Mouse (Mus musculus): ENCODE measurements around the gene 4930442H23Rik. TPM values are rescaled to one million over a fixed set of nuclear protein-coding genes. Genes with fewer than 3 reads are reported as not detected.
"Not testable (repeated sequence)": the region's sequence is repeated elsewhere in the genome, so short reads cannot be mapped to it uniquely, and the experiment has no call there.

4930442H23Rik gene
- polyA plus RNA-seq, 1 experiment from 2014 or later = not detected

DNA sequence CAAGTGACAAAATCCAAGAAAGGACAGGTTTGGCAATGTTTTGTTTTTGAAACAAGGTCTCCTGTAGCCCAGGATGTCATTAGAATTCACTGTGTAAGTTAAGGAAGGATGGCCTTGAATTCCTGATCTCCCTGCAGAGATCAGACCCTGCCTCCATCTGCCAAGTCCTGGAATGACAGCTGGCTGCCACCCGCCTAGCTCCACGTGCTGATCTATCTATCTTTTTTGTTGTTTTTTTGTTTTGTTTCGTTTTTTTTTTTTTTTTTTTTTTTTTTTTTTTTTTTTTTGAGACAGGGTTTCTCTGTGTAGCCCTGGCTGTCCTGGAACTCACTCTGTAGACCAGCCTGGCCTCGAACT is 8.3 kb downstream of the 4930442H23Rik start:
- H3K4me2 ChIP-seq (ENCODE audit: low read depth, low read length) = peak overlapping the region; percentile 72
- H3K4me3 ChIP-seq (ENCODE audit: low read depth, low read length); H3K9ac ChIP-seq (replicated peaks; ENCODE audit: low read depth, low read length); H3K9me3 ChIP-seq (ENCODE audit: control insufficient read depth, low read length); ATAC-seq (ENCODE audit: low read depth); H3K27me3 ChIP-seq (ENCODE audit: control insufficient read depth, insufficient read depth, low read length): not testable (repeated sequence)
- peaks cover 29% of the 10 kb centered on the region for H3K36me3 ChIP-seq (ENCODE audit: control insufficient read depth, insufficient read depth, low read length)
- peaks cover 17% of the 10 kb centered on the region for H3K4me1 ChIP-seq (ENCODE audit: control insufficient read depth, insufficient read depth, low read length)
- H3K27ac ChIP-seq (ENCODE audit: low read depth, low read length) = peak overlapping the region; percentile 96
- WGBS = 7% methylated on average over 4 of the region's 4 CpGs

DNA sequence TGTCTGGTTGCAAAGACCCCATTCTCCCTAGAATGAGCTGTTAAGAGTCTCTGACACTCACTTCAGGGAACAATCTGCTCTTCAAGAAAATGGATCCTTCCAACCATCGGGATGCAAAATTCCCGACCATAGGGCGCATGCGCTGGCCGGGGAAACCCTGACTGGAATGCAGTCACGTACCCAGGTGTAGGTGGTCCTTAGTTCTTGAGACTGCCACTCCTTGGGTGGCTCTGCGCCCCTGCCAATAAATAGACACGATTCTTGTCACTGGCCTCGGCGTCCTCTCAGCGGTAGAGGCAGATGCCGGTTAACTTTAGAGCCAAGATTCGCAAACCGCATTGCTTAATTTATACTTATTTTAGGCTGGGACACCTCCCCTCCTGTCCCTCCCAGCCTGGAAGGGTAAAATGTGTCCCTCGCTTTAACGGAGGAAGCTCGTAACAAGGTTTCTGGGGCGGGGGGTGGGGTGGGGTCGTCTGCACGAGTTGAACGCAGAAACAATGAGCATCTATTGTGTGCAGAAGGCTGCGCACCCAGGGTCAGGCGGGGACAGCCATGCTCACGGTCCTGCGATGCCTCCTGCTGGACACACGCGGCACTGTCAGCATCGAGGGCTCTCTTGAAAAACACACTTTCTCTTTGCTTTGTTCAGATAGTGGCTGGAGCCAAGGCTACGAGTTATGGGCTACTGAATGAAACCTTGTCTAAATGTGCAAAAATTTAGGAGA is 8.9 kb downstream of the 4930442H23Rik start:
- ATAC-seq (ENCODE audit: low read depth) = peak; percentile 69
- Histone ChIP-seq H3K4me1 (ENCODE audit: control insufficient read depth, insufficient read depth, low read length) (peaks cover 17% of the 10 kb centered on the region), H3K36me3 (ENCODE audit: control insufficient read depth, insufficient read depth, low read length) (peaks cover 23% of the 10 kb centered on the region)

GRCm38 (mm10) chr10:81173132-81173531 is 10.5 kb downstream of the 4930442H23Rik start:
- peak overlapping the region; percentile 5; the same call in 1 of the 2 replicates for H3K9ac ChIP-seq (replicated peaks; ENCODE audit: low read depth, low read length)
- no peaks in the 10 kb centered on the region for H3K9me3 ChIP-seq (ENCODE audit: control insufficient read depth, low read length)
- H3K36me3 ChIP-seq (ENCODE audit: control insufficient read depth, insufficient read depth, low read length) = peaks cover 7% of the 10 kb centered on the region
- H3K27me3 ChIP-seq (ENCODE audit: control insufficient read depth, insufficient read depth, low read length) = no peaks in the 10 kb centered on the region
- peaks cover 18% of the 10 kb centered on the region for H3K4me1 ChIP-seq (ENCODE audit: control insufficient read depth, insufficient read depth, low read length)
- H3K4me2 ChIP-seq (ENCODE audit: low read depth, low read length) = peak overlapping the region; percentile 19
- peak overlapping the region; percentile 66 for H3K27ac ChIP-seq (ENCODE audit: low read depth, low read length)
- WGBS = 5% methylated on average over 21 of the region's 21 CpGs
- ATAC-seq (ENCODE audit: low read depth) = peak; percentile 13
- no peak overlapping the region for H3K4me3 ChIP-seq (ENCODE audit: low read depth, low read length)

More for the DNA sequence above, 8.9 kb downstream of the 4930442H23Rik start:
- Histone ChIP-seq H3K27ac (ENCODE audit: low read depth, low read length) (peak overlapping the region; percentile 96), H3K4me2 (ENCODE audit: low read depth, low read length) (peak overlapping the region; percentile 72), H3K27me3 (ENCODE audit: control insufficient read depth, insufficient read depth, low read length) (no peaks in the 10 kb centered on the region), H3K4me3 (ENCODE audit: low read depth, low read length) (peak overlapping the region; percentile 32), H3K9ac (replicated peaks; ENCODE audit: low read depth, low read length) (peak overlapping the region; percentile 68), H3K9me3 (ENCODE audit: control insufficient read depth, low read length) (no peaks in the 10 kb centered on the region)
- WGBS = 1% methylated on average over 29 of the region's 29 CpGs

DNA sequence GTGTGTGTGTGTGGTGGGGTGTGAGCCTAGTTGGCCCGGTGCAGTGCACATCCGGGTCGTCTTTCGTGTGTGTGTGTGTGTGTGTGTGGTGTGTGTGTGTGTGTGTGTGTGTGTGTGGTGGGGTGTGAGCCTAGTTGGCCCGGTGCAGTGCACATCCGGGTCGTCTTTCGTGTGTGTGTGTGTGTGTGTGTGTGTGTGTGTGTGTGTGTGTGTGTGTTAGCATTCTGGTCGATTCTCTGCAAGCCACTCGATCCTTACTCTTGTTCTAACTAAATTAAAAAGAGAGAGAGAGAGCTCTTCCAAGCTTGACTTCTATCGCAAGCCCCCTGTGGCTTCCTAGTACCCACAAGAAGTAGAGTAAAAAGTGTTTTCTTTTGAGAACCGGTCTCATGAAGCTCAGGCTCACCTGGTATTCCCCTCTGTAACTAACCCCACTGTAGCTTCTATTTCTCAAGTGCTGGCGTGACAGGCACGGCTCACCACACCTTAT is 14.2 kb downstream of the 4930442H23Rik start:
- H3K4me3 ChIP-seq (ENCODE audit: low read depth, low read length); H3K27ac ChIP-seq (ENCODE audit: low read depth, low read length); H3K27me3 ChIP-seq (ENCODE audit: control insufficient read depth, insufficient read depth, low read length); H3K36me3 ChIP-seq (ENCODE audit: control insufficient read depth, insufficient read depth, low read length); H3K4me2 ChIP-seq (ENCODE audit: low read depth, low read length); H3K9ac ChIP-seq (replicated peaks; ENCODE audit: low read depth, low read length); H3K9me3 ChIP-seq (ENCODE audit: control insufficient read depth, low read length): not testable (repeated sequence)
- peaks cover 20% of the 10 kb centered on the region for H3K4me1 ChIP-seq (ENCODE audit: control insufficient read depth, insufficient read depth, low read length)
- ATAC-seq (ENCODE audit: low read depth) = peak; percentile 25; the same call in 1 of the 2 replicates
- WGBS = 42% methylated on average over 10 of the region's 14 CpGs

- H3K36me3 ChIP-seq (ENCODE audit: control insufficient read depth, insufficient read depth, low read length) = 0 out of 2 replicates have a peak, but pooled peaks cover 3% of the 10 kb centered on the region
- peaks cover 16% of the 10 kb centered on the region for H3K4me1 ChIP-seq (ENCODE audit: control insufficient read depth, insufficient read depth, low read length)
- ATAC-seq (ENCODE audit: low read depth) = peak; percentile 39
- peak overlapping the region; percentile 69 for H3K4me2 ChIP-seq (ENCODE audit: low read depth, low read length)
- peak overlapping the region; percentile 80 for H3K27ac ChIP-seq (ENCODE audit: low read depth, low read length)
- H3K9me3 ChIP-seq (ENCODE audit: control insufficient read depth, low read length) = no peaks in the 10 kb centered on the region
- peak overlapping the region; percentile 79 for H3K4me3 ChIP-seq (ENCODE audit: low read depth, low read length)
- H3K27me3 ChIP-seq (ENCODE audit: control insufficient read depth, insufficient read depth, low read length) = no peaks in the 10 kb centered on the region
- 3% methylated on average over 29 of the region's 29 CpGs for WGBS
- H3K9ac ChIP-seq (replicated peaks; ENCODE audit: low read depth, low read length) = peak overlapping the region; percentile 55; the same call in 1 of the 2 replicates
These were observed 15.0 kb downstream of the 4930442H23Rik start for GRCm38 (mm10) chr10:81168521-81169244.

DNA sequence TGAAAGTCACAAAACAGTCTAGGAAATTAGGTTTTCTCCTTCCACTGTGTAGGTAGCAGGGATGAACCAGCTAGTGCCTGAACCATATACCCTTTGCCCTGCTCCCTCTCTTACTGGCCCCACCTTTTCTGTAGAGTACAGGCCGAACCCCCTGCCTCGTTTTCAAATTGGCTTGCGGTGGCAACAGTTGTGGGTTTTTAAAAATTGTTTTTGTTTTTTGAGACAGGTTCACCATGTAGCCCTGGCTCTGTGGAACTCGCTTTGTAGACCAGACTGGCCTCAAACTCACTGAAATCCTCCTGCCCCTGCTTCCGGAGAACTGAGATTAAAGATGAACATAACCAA is 15.6 kb downstream of the 4930442H23Rik start:
- 13% methylated on average over 5 of the region's 5 CpGs for WGBS
- Histone ChIP-seq H3K9me3 (ENCODE audit: control insufficient read depth, low read length) (no peaks in the 10 kb centered on the region), H3K4me2 (ENCODE audit: low read depth, low read length) (peak overlapping the region; percentile 69), H3K9ac (replicated peaks; ENCODE audit: low read depth, low read length) (0 out of 2 replicates have a peak overlapping the region, but pooled peaks have one; percentile 32), H3K4me3 (ENCODE audit: low read depth, low read length) (peak overlapping the region; percentile 79), H3K27me3 (ENCODE audit: control insufficient read depth, insufficient read depth, low read length) (no peaks in the 10 kb centered on the region), H3K27ac (ENCODE audit: low read depth, low read length) (peak overlapping the region; percentile 46), H3K4me1 (ENCODE audit: control insufficient read depth, insufficient read depth, low read length) (peaks cover 12% of the 10 kb centered on the region), H3K36me3 (ENCODE audit: control insufficient read depth, insufficient read depth, low read length) (0 out of 2 replicates have a peak, but pooled peaks cover 6% of the 10 kb centered on the region)
- peak; percentile 62 for ATAC-seq (ENCODE audit: low read depth)

DNA sequence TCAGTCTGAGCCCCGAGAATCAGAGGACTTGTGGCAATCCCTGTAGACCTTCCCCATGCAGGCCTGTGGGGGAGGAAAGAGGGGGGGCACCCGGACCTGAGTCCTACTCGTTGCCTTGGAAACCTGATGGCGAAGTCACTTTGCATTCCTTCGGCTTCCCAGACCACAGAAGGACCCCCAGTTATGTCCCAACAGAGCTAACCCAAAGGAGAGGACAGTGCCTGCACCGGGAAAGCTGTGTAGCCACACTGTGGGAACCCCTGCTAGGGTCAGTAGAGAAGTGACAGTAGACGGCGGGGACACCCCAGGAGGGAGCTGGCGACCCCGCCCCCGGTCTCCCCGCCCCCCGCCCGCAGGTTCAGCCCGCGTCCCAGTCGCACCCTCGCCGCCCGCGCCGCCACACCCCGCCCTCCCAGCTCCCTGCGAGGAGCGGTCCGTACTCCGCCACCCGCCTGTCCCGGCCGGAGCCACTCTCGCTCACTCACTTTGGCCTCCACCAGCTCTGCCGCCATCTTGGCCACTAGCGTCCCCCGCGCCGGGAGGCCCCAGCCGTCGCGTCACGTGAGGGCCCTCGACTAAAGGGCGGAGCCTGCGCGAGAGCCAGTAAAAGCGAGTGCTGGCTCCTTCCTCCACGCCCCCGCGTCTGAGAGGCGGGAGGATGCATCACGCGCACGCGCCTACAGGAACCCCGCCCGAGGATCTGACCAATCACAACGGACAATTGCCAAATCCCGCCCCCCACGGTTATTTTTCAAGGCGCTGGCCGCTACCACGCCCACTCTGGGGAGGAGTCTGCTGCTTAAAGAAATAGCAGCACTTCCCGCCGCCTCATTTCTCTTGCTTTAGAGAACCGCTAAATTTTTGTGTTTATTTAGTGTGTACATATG is 16.2 kb downstream of the 4930442H23Rik start, which contains the start of gene Pias4:
Gene Pias4 (minus strand): TSS at position 724 of the 887 bp plus-strand sequence.
- WGBS = under 1% methylated on average over 58 of the region's 64 CpGs
- peak within 1 kb of the TSS; percentile 87 for H3K4me2 ChIP-seq (ENCODE audit: low read depth, low read length)
- ATAC-seq (ENCODE audit: low read depth) = peak; percentile 83
- no peaks in the 10 kb centered on the region for H3K27me3 ChIP-seq (ENCODE audit: control insufficient read depth, insufficient read depth, low read length)
- H3K4me3 ChIP-seq (ENCODE audit: low read depth, low read length) = peak within 1 kb of the TSS; percentile 79
- H3K27ac ChIP-seq (ENCODE audit: low read depth, low read length) = peak within 1 kb of the TSS; percentile 80
- no peaks in the 10 kb centered on the region for H3K9me3 ChIP-seq (ENCODE audit: control insufficient read depth, low read length)
- H3K9ac ChIP-seq (replicated peaks; ENCODE audit: low read depth, low read length) = peak within 1 kb of the TSS; percentile 69
- peaks cover 9% of the 10 kb centered on the region; the same call in 1 of the 2 replicates for H3K36me3 ChIP-seq (ENCODE audit: control insufficient read depth, insufficient read depth, low read length)
- peaks cover 13% of the 10 kb centered on the region for H3K4me1 ChIP-seq (ENCODE audit: control insufficient read depth, insufficient read depth, low read length)

- 79% methylated on average over 8 of the region's 8 CpGs for WGBS
- no peak overlapping the region for H3K4me2 ChIP-seq (ENCODE audit: low read depth, low read length)
- peaks cover 17% of the 10 kb centered on the region for H3K4me1 ChIP-seq (ENCODE audit: control insufficient read depth, insufficient read depth, low read length)
- no peaks in the 10 kb centered on the region for H3K9me3 ChIP-seq (ENCODE audit: control insufficient read depth, low read length)
- H3K4me3 ChIP-seq (ENCODE audit: low read depth, low read length) = no peak overlapping the region
- no peaks in the 10 kb centered on the region for H3K27me3 ChIP-seq (ENCODE audit: control insufficient read depth, insufficient read depth, low read length)
- no peak for ATAC-seq (ENCODE audit: low read depth)
- no peak overlapping the region for H3K27ac ChIP-seq (ENCODE audit: low read depth, low read length)
- H3K36me3 ChIP-seq (ENCODE audit: control insufficient read depth, insufficient read depth, low read length) = peaks cover 14% of the 10 kb centered on the region
- no peak overlapping the region for H3K9ac ChIP-seq (replicated peaks; ENCODE audit: low read depth, low read length)
These were observed 18.5 kb downstream of the 4930442H23Rik start for GRCm38 (mm10) chr10:81165118-81165517.

Data from neural tube, embryonic 14.5 days (tissue).